Mouse (Mus musculus) intestine, postnatal 0 days (tissue): ENCODE data around the gene Veph1. TPM values are rescaled to one million over a fixed set of nuclear protein-coding genes. Genes with fewer than 3 reads are reported as not detected.

Source experiments
- ATAC-seq: fragments of 200-750 bp; cut with Nextera tagmentation; 2 replicates; pipeline ENCODE4 v1.8.0; 2017; ENCODE audit warnings: mild to moderate bottlenecking, moderate TSS enrichment, moderate library complexity
- H3K27ac ChIP-seq: fragments of 300-500 bp; sonication (generic); 2 replicates; pipeline ENCODE4 v1.5.1; 2014; ENCODE audit warnings: mild to moderate bottlenecking, low read depth, low read length, moderate library complexity
- H3K27me3 ChIP-seq: fragments of 300-500 bp; sonication (generic); replicated peaks from 2 replicates; pipeline ENCODE4 v1.6.1; 2014; ENCODE audit warnings: low read length, mixed read lengths; ENCODE audit not compliant: control insufficient read depth, insufficient read depth
- H3K36me3 ChIP-seq: fragments of 300-500 bp; sonication (generic); 2 replicates; pipeline ENCODE4 v1.6.1; 2014; ENCODE audit warnings: mild to moderate bottlenecking, moderate library complexity; ENCODE audit not compliant: control insufficient read depth, insufficient read depth
- H3K4me1 ChIP-seq: fragments of 300-500 bp; sonication (generic); replicated peaks from 2 replicates; pipeline ENCODE4 v1.6.1; 2014; ENCODE audit warnings: antibody characterized with exemption, low read length, mixed read lengths; ENCODE audit not compliant: control insufficient read depth, insufficient read depth
- H3K4me2 ChIP-seq: fragments of 300-500 bp; sonication (generic); replicated peaks from 2 replicates; pipeline ENCODE4 v1.6.1; 2014; ENCODE audit warnings: low read depth, mild to moderate bottlenecking, moderate library complexity
- H3K4me3 ChIP-seq: fragments of 300-500 bp; sonication (generic); 2 replicates; pipeline ENCODE4 v1.5.1; 2014; ENCODE audit warnings: low read depth, low read length
- H3K9ac ChIP-seq: fragments of 300-500 bp; sonication (generic); 2 replicates; pipeline ENCODE4 v1.6.1; 2014; ENCODE audit warnings: mild to moderate bottlenecking, low read depth, low read length
- H3K9me3 ChIP-seq: fragments of 300-500 bp; sonication (generic); 2 replicates; pipeline ENCODE4 v1.6.1; 2016; ENCODE audit warnings: mixed run types; ENCODE audit not compliant: control insufficient read depth
- CTCF ChIP-seq: sonication (generic); IDR thresholded peaks from 2 replicates; pipeline ENCODE4 v1.5.1; 2016; ENCODE audit warnings: low read depth, mild to moderate bottlenecking, control low read depth, antibody characterized with exemption, moderate library complexity
- WGBS: fragments of 180-500 bp; shearing (Covaris S2); extraction: QIAGEN DNeasy Blood & Tissue Kit; methylation state at CpG from one replicate; pipeline ENCODE4 v1.1.7; 2014; 5-methylcytosine and 5-hydroxymethylcytosine counted together
- polyA plus RNA-seq: library from polyadenylated mRNA; unstranded; fragments of >200 nt; fragmentation: Nextera tagmentation; extraction: Ambion mirVana; gene quantifications from 2 replicates; pipeline ENCODE4 v1.2.1, GENCODE M21; 2015

Gene Veph1
- polyA plus RNA-seq, 1 experiment from 2014 or later = not detected

DNA sequence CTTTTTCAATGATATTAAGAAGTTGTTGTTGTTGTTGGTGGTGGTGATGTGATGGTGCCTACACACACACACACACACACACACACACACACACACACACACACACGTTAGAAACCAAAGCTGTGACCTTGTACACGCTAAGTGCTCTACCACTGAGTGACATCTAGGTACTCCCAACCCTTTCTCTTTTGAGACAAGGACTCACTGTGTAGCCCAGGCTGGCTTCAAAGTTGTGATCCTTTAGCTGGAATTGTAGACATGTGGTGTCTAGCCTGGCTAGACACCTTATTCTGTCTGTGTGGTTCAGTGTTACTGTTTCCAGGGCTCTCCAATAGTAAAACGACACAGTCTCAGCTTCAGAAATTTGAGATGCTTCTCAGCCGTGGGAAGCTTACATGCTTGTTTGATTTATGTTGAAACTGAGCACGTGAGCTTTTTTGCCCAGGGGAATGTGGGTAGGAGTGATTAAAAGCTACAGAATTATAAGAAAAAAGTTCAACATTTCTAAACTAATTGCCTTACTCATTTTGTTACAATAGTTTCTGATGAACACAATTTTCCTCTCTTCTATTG, 272.3 kb downstream of the Veph1 start:
- Histone ChIP-seq H3K27me3 (no peaks in the 10 kb centered on the region), H3K4me2 (no peak overlapping the region), H3K9me3 (no peaks in the 10 kb centered on the region), H3K9ac (no peak overlapping the region), H3K36me3 (no peaks in the 10 kb centered on the region), H3K27ac (no peak overlapping the region), H3K4me3 (no peak overlapping the region), H3K4me1 (no peaks in the 10 kb centered on the region)
- ATAC-seq = no peak
- WGBS = 60% methylated on average over 5 of the region's 5 CpGs
- TF ChIP-seq CTCF = no peak

GRCm38 (mm10) chr3:66019171-66019570, 277.5 kb downstream of the Veph1 start:
- H3K4me1 ChIP-seq = no peaks in the 10 kb centered on the region
- WGBS = 92% methylated on average over 5 of the region's 5 CpGs
- no peaks in the 10 kb centered on the region for H3K27me3 ChIP-seq
- H3K27ac ChIP-seq = no peak overlapping the region
- no peak overlapping the region for H3K4me3 ChIP-seq
- no peaks in the 10 kb centered on the region for H3K36me3 ChIP-seq
- no peak for ATAC-seq
- no peaks in the 10 kb centered on the region for H3K9me3 ChIP-seq
- no peak for TF ChIP-seq CTCF
- no peak overlapping the region for H3K4me2 ChIP-seq
- H3K9ac ChIP-seq = no peak overlapping the region

GRCm38 (mm10) chr3:66007632-66008401, 288.8 kb downstream of the Veph1 start:
- H3K36me3 ChIP-seq = no peaks in the 10 kb centered on the region
- no peak overlapping the region for H3K9ac ChIP-seq
- no peak for TF ChIP-seq CTCF
- no peaks in the 10 kb centered on the region for H3K27me3 ChIP-seq
- ATAC-seq = no peak
- no peaks in the 10 kb centered on the region for H3K4me1 ChIP-seq
- H3K9me3 ChIP-seq = no peaks in the 10 kb centered on the region
- no peak overlapping the region for H3K4me2 ChIP-seq
- no peak overlapping the region for H3K4me3 ChIP-seq
- whole genome bisulfite sequencing = 78% methylated on average over 3 of the region's 3 CpGs
- H3K27ac ChIP-seq = no peak overlapping the region

DNA sequence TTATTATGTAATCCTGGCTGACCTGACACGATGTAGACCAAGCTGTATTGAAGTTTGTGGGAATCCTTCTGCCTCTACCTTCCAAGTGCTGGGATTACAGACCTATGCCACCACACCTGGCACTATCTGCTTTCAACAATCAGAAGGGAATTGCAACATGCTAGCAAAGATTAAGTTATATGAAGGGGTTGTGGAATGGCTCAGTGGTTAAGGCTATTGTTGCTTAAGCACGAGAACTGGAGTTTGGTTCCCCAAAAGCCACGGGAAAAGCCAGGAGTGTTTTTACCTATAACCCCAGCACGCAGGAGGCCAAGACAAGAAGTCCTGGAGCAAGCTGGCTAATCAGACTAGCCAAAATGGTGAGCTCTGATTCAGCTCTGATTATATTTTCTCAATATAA, 291.6 kb downstream of the Veph1 start:
- Histone ChIP-seq H3K27me3 (no peaks in the 10 kb centered on the region), H3K4me1 (no peaks in the 10 kb centered on the region), H3K4me2 (no peak overlapping the region), H3K36me3 (no peaks in the 10 kb centered on the region), H3K4me3 (no peak overlapping the region), H3K27ac (no peak overlapping the region), H3K9ac (no peak overlapping the region), H3K9me3 (no peaks in the 10 kb centered on the region)
- ATAC-seq = no peak
- TF ChIP-seq CTCF = no peak
- WGBS = 82% methylated on average over 4 of the region's 4 CpGs

GRCm38 (mm10) chr3:66004220-66004951, 292.3 kb downstream of the Veph1 start:
- ATAC-seq = no peak
- Histone ChIP-seq H3K9ac (no peak overlapping the region), H3K4me3 (no peak overlapping the region), H3K36me3 (no peaks in the 10 kb centered on the region), H3K4me1 (no peaks in the 10 kb centered on the region), H3K4me2 (no peak overlapping the region), H3K27me3 (no peaks in the 10 kb centered on the region), H3K27ac (no peak overlapping the region), H3K9me3 (no peaks in the 10 kb centered on the region)
- TF ChIP-seq CTCF = peak; percentile 51
- WGBS = 70% methylated on average over 7 of the region's 7 CpGs

Other genes with a start within 250 kb of the Veph1 start
- gene Ptx3, start 76.9 kb downstream of the Veph1 start, polyA plus RNA-seq = 2.7 and 2.8 TPM in 2 replicates